Mouse (Mus musculus): ENCODE data around the gene Ccdc33. TPM values are rescaled to one million over a fixed set of nuclear protein-coding genes. Genes with fewer than 3 reads are reported as not detected.

The Ccdc33 gene
- polyA plus RNA-seq, 1 experiment from 2014 or later: 1.5 TPM

DNA sequence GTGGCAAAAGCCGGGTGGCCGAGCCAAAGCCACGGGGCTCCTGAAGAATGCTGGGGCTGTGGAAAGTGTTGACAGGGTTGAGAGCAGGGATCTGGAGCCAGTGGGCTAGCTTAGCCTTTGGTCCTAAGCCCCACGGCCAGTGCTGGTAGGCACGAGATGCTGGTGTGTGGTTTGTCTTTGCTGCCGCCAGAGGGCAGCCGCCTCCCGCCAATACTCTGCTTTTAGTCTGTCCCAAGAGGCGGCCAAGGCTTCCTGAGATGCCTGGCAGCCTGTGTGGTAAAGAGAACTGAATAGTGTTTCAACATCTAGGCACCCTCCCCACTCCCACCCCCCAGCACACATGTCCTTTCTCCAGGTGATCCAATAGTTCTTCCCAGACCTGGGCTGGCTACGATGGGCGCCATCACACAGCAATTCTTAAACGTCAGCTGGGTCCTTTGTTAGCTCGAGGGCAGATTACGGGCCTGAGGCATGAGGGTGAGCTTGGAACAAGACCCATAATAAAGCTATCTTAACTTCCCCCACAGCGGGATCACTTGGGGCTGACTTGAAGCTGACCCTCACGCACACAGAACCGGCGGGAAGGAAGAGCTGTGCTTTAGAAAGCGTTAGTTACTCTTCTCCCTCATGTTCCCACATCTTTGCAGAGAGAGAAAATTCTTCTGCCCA lies 80.0 kb downstream of the Ccdc33 start:
- H3K9ac ChIP-seq: no peak overlapping the region
- no peaks in the 10 kb centered on the region for H3K36me3 ChIP-seq (replicated peaks)
- no peaks in the 10 kb centered on the region for H3K9me3 ChIP-seq
- no peak overlapping the region for H3K4me2 ChIP-seq
- 19% methylated on average over 19 of the region's 19 CpGs for WGBS
- peak overlapping the region; percentile 50; the same call in 1 of the 2 replicates for H3K27ac ChIP-seq
- peak; percentile 80 for ATAC-seq (ENCODE audit: low FRiP score)
- peaks cover 30% of the 10 kb centered on the region for H3K27me3 ChIP-seq
- no peak overlapping the region for H3K4me3 ChIP-seq (replicated peaks)
- H3K4me1 ChIP-seq: peaks cover 46% of the 10 kb centered on the region

GRCm38 (mm10) chr9:58036961-58037360 lies 81.7 kb downstream of the Ccdc33 start:
- Histone ChIP-seq H3K4me3 (replicated peaks) (no peak overlapping the region), H3K27me3 (peaks cover 34% of the 10 kb centered on the region), H3K4me2 (no peak overlapping the region), H3K27ac (no peak overlapping the region), H3K9me3 (no peaks in the 10 kb centered on the region), H3K36me3 (replicated peaks) (no peaks in the 10 kb centered on the region), H3K4me1 (peaks cover 30% of the 10 kb centered on the region), H3K9ac (no peak overlapping the region)
- WGBS: 84% methylated on average over 4 of the region's 4 CpGs
- no peak for ATAC-seq (ENCODE audit: low FRiP score)

GRCm38 (mm10) chr9:58035951-58036698 lies 82.5 kb downstream of the Ccdc33 start:
- 76% methylated on average over 7 of the region's 7 CpGs for WGBS
- no peak overlapping the region for H3K27ac ChIP-seq
- H3K4me2 ChIP-seq: no peak overlapping the region
- peaks cover 21% of the 10 kb centered on the region for H3K4me1 ChIP-seq
- ATAC-seq (ENCODE audit: low FRiP score): no peak
- H3K9ac ChIP-seq: no peak overlapping the region
- no peaks in the 10 kb centered on the region for H3K36me3 ChIP-seq (replicated peaks)
- peaks cover 34% of the 10 kb centered on the region for H3K27me3 ChIP-seq
- H3K4me3 ChIP-seq (replicated peaks): no peak overlapping the region
- H3K9me3 ChIP-seq: no peaks in the 10 kb centered on the region

- 68% methylated on average over 2 of the region's 2 CpGs for WGBS
- ATAC-seq (ENCODE audit: low FRiP score): no peak
- H3K4me1 ChIP-seq: peaks cover 15% of the 10 kb centered on the region
- H3K4me3 ChIP-seq (replicated peaks): no peak overlapping the region
- no peaks in the 10 kb centered on the region for H3K36me3 ChIP-seq (replicated peaks)
- H3K4me2 ChIP-seq: no peak overlapping the region
- no peak overlapping the region for H3K9ac ChIP-seq
- H3K27me3 ChIP-seq: peaks cover 34% of the 10 kb centered on the region
- H3K27ac ChIP-seq: no peak overlapping the region
- H3K9me3 ChIP-seq: no peaks in the 10 kb centered on the region
These were observed 83.1 kb downstream of the Ccdc33 start for GRCm38 (mm10) chr9:58035519-58035918.

DNA sequence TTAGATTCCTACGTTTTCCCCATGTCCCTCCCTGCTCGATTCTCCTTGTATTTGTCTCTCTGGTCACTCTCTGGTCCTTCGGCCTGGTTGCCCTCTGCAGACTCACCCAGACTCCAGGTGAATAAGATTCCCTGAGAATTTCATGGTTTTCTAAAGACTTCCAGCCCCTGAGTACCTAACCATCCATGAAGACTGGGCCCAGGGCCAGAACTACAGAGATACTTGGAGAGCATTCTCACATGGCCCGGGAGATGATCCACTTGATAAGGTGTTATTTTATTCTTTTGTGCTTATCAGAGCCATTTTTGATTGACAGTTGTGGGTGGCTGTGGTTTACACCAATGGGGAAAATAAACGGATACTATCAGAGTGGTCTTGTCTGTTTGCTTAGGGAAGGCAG lies 86.7 kb downstream of the Ccdc33 start:
- Histone ChIP-seq H3K36me3 (replicated peaks) (no peaks in the 10 kb centered on the region), H3K27ac (no peak overlapping the region), H3K27me3 (peaks cover 15% of the 10 kb centered on the region), H3K9me3 (no peaks in the 10 kb centered on the region), H3K4me3 (replicated peaks) (no peak overlapping the region), H3K9ac (no peak overlapping the region), H3K4me2 (no peak overlapping the region), H3K4me1 (no peaks in the 10 kb centered on the region)
- 81% methylated on average over 5 of the region's 5 CpGs for WGBS
- no peak for ATAC-seq (ENCODE audit: low FRiP score)

DNA sequence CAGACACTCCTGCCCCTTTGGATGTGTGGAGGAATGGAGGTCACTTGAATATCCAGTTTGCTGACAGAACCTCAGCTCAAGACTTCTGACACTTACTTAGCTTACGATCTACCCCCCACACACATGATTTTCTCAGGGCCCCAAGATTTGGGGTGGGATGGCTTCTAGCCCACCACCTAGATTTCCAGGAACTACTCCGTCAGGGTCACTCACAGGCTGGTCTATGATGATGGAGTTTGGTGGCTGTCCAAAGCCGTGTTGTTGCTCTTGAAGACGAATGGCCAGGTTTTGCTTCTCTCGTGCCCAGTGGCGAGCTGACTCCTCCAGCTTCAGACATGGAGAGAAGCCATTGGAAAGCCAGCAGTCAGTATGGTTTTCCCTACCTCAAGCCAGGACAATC lies 89.0 kb downstream of the Ccdc33 start:
- no peak overlapping the region for H3K9ac ChIP-seq
- H3K4me3 ChIP-seq (replicated peaks): no peak overlapping the region
- no peak overlapping the region for H3K27ac ChIP-seq
- H3K9me3 ChIP-seq: no peaks in the 10 kb centered on the region
- peaks cover 9% of the 10 kb centered on the region; the same call in 1 of the 2 replicates for H3K27me3 ChIP-seq
- H3K4me2 ChIP-seq: no peak overlapping the region
- H3K4me1 ChIP-seq: no peaks in the 10 kb centered on the region
- WGBS: 93% methylated on average over 6 of the region's 6 CpGs
- H3K36me3 ChIP-seq (replicated peaks): no peaks in the 10 kb centered on the region
- ATAC-seq (ENCODE audit: low FRiP score): no peak

- H3K9ac ChIP-seq: no peak overlapping the region
- 75% methylated on average over 5 of the region's 5 CpGs for WGBS
- no peaks in the 10 kb centered on the region for H3K9me3 ChIP-seq
- no peak overlapping the region for H3K27ac ChIP-seq
- no peaks in the 10 kb centered on the region for H3K36me3 ChIP-seq (replicated peaks)
- H3K4me3 ChIP-seq (replicated peaks): no peak overlapping the region
- no peaks in the 10 kb centered on the region for H3K4me1 ChIP-seq
- H3K4me2 ChIP-seq: no peak overlapping the region
- no peak for ATAC-seq (ENCODE audit: low FRiP score)
- peaks cover 7% of the 10 kb centered on the region; the same call in 1 of the 2 replicates for H3K27me3 ChIP-seq
These were observed 89.8 kb downstream of the Ccdc33 start for GRCm38 (mm10) chr9:58028841-58029240.

GRCm38 (mm10) chr9:58027426-58028180 lies 91.0 kb downstream of the Ccdc33 start:
- H3K9me3 ChIP-seq: no peaks in the 10 kb centered on the region
- H3K36me3 ChIP-seq (replicated peaks): no peaks in the 10 kb centered on the region
- no peak overlapping the region for H3K9ac ChIP-seq
- 50% methylated on average over 2 of the region's 2 CpGs for WGBS
- H3K4me2 ChIP-seq: no peak overlapping the region
- no peaks in the 10 kb centered on the region for H3K27me3 ChIP-seq
- no peak for ATAC-seq (ENCODE audit: low FRiP score)
- no peak overlapping the region for H3K4me3 ChIP-seq (replicated peaks)
- H3K27ac ChIP-seq: no peak overlapping the region
- no peaks in the 10 kb centered on the region for H3K4me1 ChIP-seq

- no peaks in the 10 kb centered on the region for H3K9me3 ChIP-seq
- H3K27me3 ChIP-seq: no peaks in the 10 kb centered on the region
- H3K4me2 ChIP-seq: no peak overlapping the region
- no peak overlapping the region for H3K27ac ChIP-seq
- no peaks in the 10 kb centered on the region for H3K4me1 ChIP-seq
- 95% methylated on average over 9 of the region's 9 CpGs for WGBS
- no peak overlapping the region for H3K4me3 ChIP-seq (replicated peaks)
- H3K36me3 ChIP-seq (replicated peaks): no peaks in the 10 kb centered on the region
- ATAC-seq (ENCODE audit: low FRiP score): no peak
- H3K9ac ChIP-seq: no peak overlapping the region
These were observed 92.6 kb downstream of the Ccdc33 start for GRCm38 (mm10) chr9:58025995-58026394.

GRCm38 (mm10) chr9:58018385-58018784 lies 100.2 kb downstream of the Ccdc33 start:
- H3K27ac ChIP-seq: no peak overlapping the region
- ATAC-seq (ENCODE audit: low FRiP score): no peak
- no peaks in the 10 kb centered on the region for H3K9me3 ChIP-seq
- 85% methylated on average over 5 of the region's 5 CpGs for WGBS
- no peak overlapping the region for H3K4me3 ChIP-seq (replicated peaks)
- H3K4me1 ChIP-seq: no peaks in the 10 kb centered on the region
- H3K9ac ChIP-seq: no peak overlapping the region
- H3K36me3 ChIP-seq (replicated peaks): no peaks in the 10 kb centered on the region
- H3K4me2 ChIP-seq: no peak overlapping the region
- 0 out of 2 replicates have a peak, but pooled peaks cover 3% of the 10 kb centered on the region for H3K27me3 ChIP-seq

- Histone ChIP-seq H3K4me1 (peaks cover 10% of the 10 kb centered on the region; the same call in 1 of the 2 replicates), H3K4me2 (no peak overlapping the region), H3K9ac (no peak overlapping the region), H3K9me3 (no peaks in the 10 kb centered on the region), H3K27me3 (0 out of 2 replicates have a peak, but pooled peaks cover 3% of the 10 kb centered on the region), H3K4me3 (replicated peaks) (no peak overlapping the region), H3K36me3 (replicated peaks) (no peaks in the 10 kb centered on the region), H3K27ac (no peak overlapping the region)
- no peak for ATAC-seq (ENCODE audit: low FRiP score)
- WGBS: 88% methylated on average over 3 of the region's 3 CpGs
These were observed 101.7 kb downstream of the Ccdc33 start for GRCm38 (mm10) chr9:58016962-58017361.

DNA sequence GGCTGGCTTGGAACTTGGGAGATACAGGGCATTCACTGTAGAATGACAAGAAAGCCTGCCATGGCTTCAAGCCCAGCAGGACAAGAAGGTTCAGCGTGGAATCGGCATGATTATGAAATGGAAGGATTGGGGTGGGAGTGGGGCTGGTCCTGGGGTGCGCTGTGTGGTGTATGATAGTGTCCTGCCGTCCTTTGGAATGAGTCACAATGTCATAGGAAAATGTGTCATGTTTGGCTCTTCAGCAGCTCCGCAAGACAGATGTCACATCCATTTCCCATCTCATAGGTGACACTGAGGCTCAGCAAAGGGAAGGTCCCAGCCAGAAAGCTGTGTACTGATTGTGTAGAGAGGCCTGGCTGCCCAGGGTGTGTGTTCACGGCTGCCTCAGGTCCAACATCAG lies 102.8 kb downstream of the Ccdc33 start:
- H3K4me1 ChIP-seq: peaks cover 16% of the 10 kb centered on the region; the same call in 1 of the 2 replicates
- ATAC-seq (ENCODE audit: low FRiP score): no peak
- no peak overlapping the region for H3K4me3 ChIP-seq (replicated peaks)
- H3K4me2 ChIP-seq: no peak overlapping the region
- no peak overlapping the region for H3K27ac ChIP-seq
- 89% methylated on average over 6 of the region's 6 CpGs for WGBS
- H3K36me3 ChIP-seq (replicated peaks): no peaks in the 10 kb centered on the region
- 0 out of 2 replicates have a peak, but pooled peaks cover 3% of the 10 kb centered on the region for H3K27me3 ChIP-seq
- H3K9me3 ChIP-seq: no peaks in the 10 kb centered on the region
- H3K9ac ChIP-seq: no peak overlapping the region
